Mouse (Mus musculus) lung, adult 2 months (tissue): ENCODE results near the gene Npvf.

Source experiments
- CTCF ChIP-seq: fragments of 200-500 bp; IDR thresholded peaks from 2 replicates; pipeline ENCODE4 v1.5.1; 2011; ENCODE audit warnings: mild to moderate bottlenecking, low read length, control low read depth; ENCODE audit not compliant: insufficient read depth
- POLR2A ChIP-seq: fragments of 200-500 bp; IDR thresholded peaks from 2 replicates; pipeline ENCODE4 v1.6.1; 2011; ENCODE audit warnings: low read depth, mild to moderate bottlenecking, control low read depth, low read length, borderline replicate concordance; ENCODE audit errors: extremely low read depth

- TF ChIP-seq CTCF (no peak), POLR2A (no peak)
These were observed 6.6 kb downstream of the Npvf start for GRCm38 (mm10) chr6:50647656-50648055.
